Mouse (Mus musculus) forebrain, embryonic 11.5 days (tissue): ENCODE measurements at regions not wholly inside any gene's neighbourhood (a gene's known extent, or its start where the extent isn't known, plus 50 kb on each side); places are given as distances from the start of the nearest gene placed in this dataset.

Experiments used
- ATAC-seq: fragments of 200-750 bp; cut with Nextera tagmentation; replicated peaks from 2 replicates; pipeline ENCODE4 v1.8.0; 2017; ENCODE audit warnings: moderate TSS enrichment; ENCODE audit not compliant: low FRiP score
- DNase-seq: peaks from one replicate; pipeline ENCODE4 v3.0.0-alpha.2; 2017; ENCODE audit warnings: low spot score
- H3K27ac ChIP-seq: fragments of 300-500 bp; sonication (generic); 2 replicates; pipeline ENCODE4 v1.5.1; 2014; ENCODE audit warnings: low read depth, low read length
- H3K27me3 ChIP-seq: fragments of 300-500 bp; sonication (generic); 2 replicates; pipeline ENCODE4 v1.6.1; 2014; ENCODE audit warnings: mild to moderate bottlenecking, low read length, mixed read lengths; ENCODE audit not compliant: control insufficient read depth, insufficient read depth
- H3K36me3 ChIP-seq: fragments of 300-500 bp; sonication (generic); 2 replicates; pipeline ENCODE4 v1.6.1; 2014; ENCODE audit warnings: mild to moderate bottlenecking, low read length, moderate library complexity, mixed read lengths; ENCODE audit not compliant: control insufficient read depth, insufficient read depth
- H3K4me1 ChIP-seq: fragments of 300-500 bp; sonication (generic); replicated peaks from 2 replicates; pipeline ENCODE4 v1.6.1; 2014; ENCODE audit warnings: low read length, mixed read lengths; ENCODE audit not compliant: control insufficient read depth, insufficient read depth
- H3K4me2 ChIP-seq: fragments of 300-500 bp; sonication (generic); 2 replicates; pipeline ENCODE4 v1.6.1; 2014; ENCODE audit warnings: low read depth, mild to moderate bottlenecking, low read length, moderate library complexity, mixed read lengths; ENCODE audit not compliant: severe bottlenecking
- H3K4me3 ChIP-seq: fragments of 300-500 bp; sonication (generic); 2 replicates; pipeline ENCODE4 v1.5.1; 2014; ENCODE audit warnings: low read depth, low read length
- H3K9ac ChIP-seq: fragments of 300-500 bp; sonication (generic); 2 replicates; pipeline ENCODE4 v1.6.1; 2014; ENCODE audit warnings: low read length
- H3K9me3 ChIP-seq: fragments of 300-500 bp; sonication (generic); 2 replicates; pipeline ENCODE4 v1.6.1; 2016; ENCODE audit warnings: low read length, mixed read lengths; ENCODE audit not compliant: control insufficient read depth
- WGBS: fragments of 180-500 bp; shearing (Covaris S2); extraction: QIAGEN DNeasy Blood & Tissue Kit; methylation state at CpG from one replicate; pipeline ENCODE4 v1.1.7; 2014; 5-methylcytosine and 5-hydroxymethylcytosine counted together

DNA sequence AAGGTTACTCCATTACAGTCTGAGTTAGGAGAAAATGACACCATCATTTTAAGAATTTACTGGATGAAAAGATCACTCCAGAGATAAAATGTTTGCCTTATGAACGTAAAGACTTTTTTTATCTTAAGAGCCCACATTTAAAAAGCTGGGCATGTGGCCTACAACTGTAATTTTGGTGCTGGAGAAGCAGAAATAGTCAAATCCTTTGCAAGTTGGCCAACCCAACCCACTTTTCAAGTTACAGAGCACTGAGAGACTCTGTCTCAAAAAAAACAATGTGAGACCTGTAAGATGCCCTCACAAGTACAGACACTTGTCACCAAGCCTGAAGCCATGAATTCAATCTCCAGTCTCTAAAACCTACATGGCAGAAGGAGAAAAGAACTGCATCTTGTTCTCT lies 305.6 kb upstream of the Cited2 start:
- no peaks in the 10 kb centered on the region for H3K4me1 ChIP-seq
- no peak overlapping the region for H3K4me3 ChIP-seq
- H3K9ac ChIP-seq: no peak overlapping the region
- no peaks in the 10 kb centered on the region for H3K9me3 ChIP-seq
- 93% methylated on average over 1 of the region's 1 CpGs for WGBS
- H3K27ac ChIP-seq: no peak overlapping the region
- H3K27me3 ChIP-seq: no peaks in the 10 kb centered on the region
- no peak for DNase-seq
- H3K36me3 ChIP-seq: no peaks in the 10 kb centered on the region
- no peak for ATAC-seq
- H3K4me2 ChIP-seq: no peak overlapping the region

DNA sequence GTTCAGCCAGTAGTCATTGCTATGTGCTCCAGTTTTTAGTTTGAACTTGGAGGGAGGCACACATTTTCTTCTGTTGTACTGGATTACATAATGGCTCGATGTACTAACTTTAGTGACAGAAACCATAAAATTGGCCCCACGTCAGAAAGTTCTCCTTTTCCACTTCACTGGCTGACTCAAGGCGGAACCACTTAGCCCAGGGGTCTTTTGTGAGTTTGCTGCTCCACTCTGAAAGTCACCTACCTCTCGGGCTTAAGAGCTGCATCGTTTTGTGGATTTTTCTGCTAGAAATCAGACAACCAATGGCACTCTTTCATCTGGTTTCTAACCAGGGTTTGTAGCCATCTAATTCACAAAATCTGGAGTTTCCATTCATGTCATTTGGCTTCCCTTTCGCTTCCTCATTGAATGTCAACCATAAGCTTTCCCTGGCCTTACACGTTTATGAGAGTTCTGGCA lies 304.8 kb upstream of the Cited2 start:
- no peaks in the 10 kb centered on the region for H3K27me3 ChIP-seq
- 77% methylated on average over 7 of the region's 7 CpGs for WGBS
- no peaks in the 10 kb centered on the region for H3K9me3 ChIP-seq
- H3K4me2 ChIP-seq: no peak overlapping the region
- H3K4me1 ChIP-seq: no peaks in the 10 kb centered on the region
- no peak overlapping the region for H3K27ac ChIP-seq
- ATAC-seq (no peak), DNase-seq (no peak)
- no peaks in the 10 kb centered on the region for H3K36me3 ChIP-seq
- H3K9ac ChIP-seq: no peak overlapping the region
- no peak overlapping the region for H3K4me3 ChIP-seq

DNA sequence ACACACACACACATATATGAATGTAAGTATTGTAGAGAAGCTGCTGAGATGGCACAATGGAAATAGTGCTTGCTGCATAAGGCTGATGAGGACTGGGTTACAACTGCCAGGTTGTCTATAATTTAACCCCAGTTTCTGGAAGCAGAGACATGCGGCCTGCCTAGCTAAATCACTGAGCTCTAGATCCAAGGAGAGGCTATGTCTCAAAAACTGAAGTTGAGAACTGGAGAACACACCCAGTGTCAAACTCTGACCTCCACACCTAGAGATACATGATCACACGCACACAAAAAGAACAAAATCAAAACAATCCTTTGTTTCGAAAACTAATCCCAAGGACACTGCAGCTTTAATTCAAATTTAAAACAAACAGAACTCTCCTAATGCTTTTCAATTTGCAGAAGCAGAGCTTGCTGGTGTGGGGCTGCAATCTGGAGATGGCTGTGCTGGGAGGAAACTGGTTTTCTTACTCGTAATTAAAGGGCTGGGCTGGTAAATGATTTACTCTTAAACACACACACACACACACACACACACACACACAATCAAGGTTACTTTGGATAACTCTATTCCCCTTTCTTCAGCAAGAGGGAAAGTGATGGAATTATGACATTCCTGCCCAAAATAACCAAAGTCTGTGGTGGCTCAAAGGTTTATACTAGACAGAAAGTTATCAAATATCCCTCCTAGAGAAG lies 299.3 kb upstream of the Cited2 start:
- Histone ChIP-seq H3K4me2 (no peak overlapping the region), H3K27me3 (no peaks in the 10 kb centered on the region), H3K27ac (no peak overlapping the region), H3K9me3 (no peaks in the 10 kb centered on the region), H3K9ac (no peak overlapping the region), H3K4me3 (no peak overlapping the region), H3K36me3 (no peaks in the 10 kb centered on the region), H3K4me1 (no peaks in the 10 kb centered on the region)
- ATAC-seq (no peak), DNase-seq (no peak)
- 60% methylated on average over 4 of the region's 4 CpGs for WGBS

DNA sequence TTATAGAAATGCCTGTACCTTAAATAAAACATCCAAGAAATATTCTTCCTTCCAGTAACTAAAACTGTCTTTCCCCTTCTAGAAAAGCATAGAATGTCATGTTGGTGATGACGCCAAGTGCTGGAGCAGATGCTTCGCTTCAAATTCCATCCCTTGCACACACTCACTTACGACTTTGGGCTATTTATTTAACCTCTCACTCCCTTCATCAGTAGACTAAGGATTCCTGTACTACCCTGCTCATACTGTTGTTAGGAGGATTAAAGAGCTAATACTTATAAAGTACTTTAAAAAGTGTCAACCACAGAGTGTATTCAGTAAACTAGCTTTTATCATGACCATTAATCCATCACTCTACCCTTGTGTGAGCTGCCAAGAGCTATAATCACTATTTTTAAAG lies 296.8 kb upstream of the Cited2 start:
- H3K4me3 ChIP-seq: no peak overlapping the region
- no peaks in the 10 kb centered on the region for H3K27me3 ChIP-seq
- ATAC-seq (no peak), DNase-seq (no peak)
- H3K27ac ChIP-seq: no peak overlapping the region
- WGBS: 80% methylated on average over 3 of the region's 3 CpGs
- H3K36me3 ChIP-seq: no peaks in the 10 kb centered on the region
- H3K9ac ChIP-seq: no peak overlapping the region
- no peak overlapping the region for H3K4me2 ChIP-seq
- no peaks in the 10 kb centered on the region for H3K9me3 ChIP-seq
- H3K4me1 ChIP-seq: no peaks in the 10 kb centered on the region

DNA sequence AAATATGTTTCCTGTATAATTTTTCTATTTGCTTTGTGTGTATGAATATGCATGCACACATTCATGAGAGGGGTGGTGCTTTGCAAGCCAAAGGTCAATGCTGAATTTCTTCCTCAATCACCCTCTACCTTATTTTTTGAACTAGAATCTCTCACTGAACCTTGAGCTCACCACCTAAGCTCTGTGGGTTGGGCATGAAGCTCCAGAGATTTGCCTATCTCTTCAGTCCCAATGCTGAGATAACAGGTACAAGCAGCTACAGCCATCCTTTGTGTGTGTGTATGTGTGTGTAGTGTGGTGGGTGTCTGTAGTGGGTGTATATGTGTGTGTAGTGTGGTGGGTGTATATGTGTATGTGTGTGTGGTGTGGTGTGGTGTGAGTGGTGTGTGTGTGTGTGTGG lies 295.7 kb upstream of the Cited2 start:
- Histone ChIP-seq H3K4me2 (no peak overlapping the region), H3K36me3 (no peaks in the 10 kb centered on the region), H3K4me1 (no peaks in the 10 kb centered on the region), H3K27me3 (no peaks in the 10 kb centered on the region), H3K9ac (no peak overlapping the region), H3K4me3 (no peak overlapping the region), H3K9me3 (no peaks in the 10 kb centered on the region), H3K27ac (no peak overlapping the region)
- DNase-seq (no peak), ATAC-seq (no peak)

DNA sequence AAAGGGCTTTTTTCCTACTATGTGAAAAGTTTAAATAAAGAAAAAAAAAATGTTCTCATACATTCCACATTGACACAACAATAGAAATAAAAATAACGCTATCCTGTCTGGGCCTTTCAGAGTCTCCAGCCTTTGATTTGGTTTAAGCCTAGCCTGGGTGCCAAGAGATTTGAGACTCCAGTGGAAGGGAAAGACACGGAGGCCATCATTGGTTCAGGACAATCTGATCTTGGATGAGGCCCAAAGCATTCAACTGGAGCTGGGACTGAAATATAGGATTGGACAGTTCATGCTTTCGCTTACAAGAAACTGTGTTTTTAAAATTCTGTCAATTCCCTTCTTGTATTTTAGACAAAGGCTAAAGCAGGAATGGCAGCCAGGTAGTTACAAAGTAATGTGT lies 294.7 kb upstream of the Cited2 start:
- H3K4me3 ChIP-seq: no peak overlapping the region
- 85% methylated on average over 3 of the region's 3 CpGs for WGBS
- no peaks in the 10 kb centered on the region for H3K27me3 ChIP-seq
- H3K9me3 ChIP-seq: no peaks in the 10 kb centered on the region
- DNase-seq (no peak), ATAC-seq (no peak)
- no peak overlapping the region for H3K4me2 ChIP-seq
- no peak overlapping the region for H3K27ac ChIP-seq
- no peaks in the 10 kb centered on the region for H3K36me3 ChIP-seq
- no peak overlapping the region for H3K9ac ChIP-seq
- H3K4me1 ChIP-seq: no peaks in the 10 kb centered on the region

DNA sequence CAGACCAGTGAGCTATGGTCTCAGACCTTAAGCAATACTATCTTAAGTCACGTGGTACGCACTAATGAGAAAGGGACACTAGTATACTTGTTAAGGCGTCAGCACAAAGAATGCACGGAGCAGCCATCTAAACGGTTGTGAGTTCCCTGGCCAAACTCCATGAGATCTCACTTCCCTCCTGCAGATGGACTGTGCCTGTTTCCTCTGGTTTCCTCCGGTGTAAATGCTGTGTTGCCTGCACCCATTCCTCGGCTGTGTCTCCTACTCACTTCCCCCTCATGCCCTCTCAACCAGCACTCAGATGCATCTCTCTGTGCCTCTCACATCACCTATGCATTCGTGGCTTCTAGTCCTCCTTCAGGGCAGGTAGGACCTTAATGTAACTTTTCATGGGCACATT lies 291.9 kb upstream of the Cited2 start:
- H3K4me2 ChIP-seq: no peak overlapping the region
- H3K9ac ChIP-seq: no peak overlapping the region
- no peak for ATAC-seq
- no peaks in the 10 kb centered on the region for H3K27me3 ChIP-seq
- no peaks in the 10 kb centered on the region for H3K4me1 ChIP-seq
- no peaks in the 10 kb centered on the region for H3K9me3 ChIP-seq
- no peaks in the 10 kb centered on the region for H3K36me3 ChIP-seq
- no peak for DNase-seq
- no peak overlapping the region for H3K27ac ChIP-seq
- no peak overlapping the region for H3K4me3 ChIP-seq
- 89% methylated on average over 8 of the region's 8 CpGs for WGBS

DNA sequence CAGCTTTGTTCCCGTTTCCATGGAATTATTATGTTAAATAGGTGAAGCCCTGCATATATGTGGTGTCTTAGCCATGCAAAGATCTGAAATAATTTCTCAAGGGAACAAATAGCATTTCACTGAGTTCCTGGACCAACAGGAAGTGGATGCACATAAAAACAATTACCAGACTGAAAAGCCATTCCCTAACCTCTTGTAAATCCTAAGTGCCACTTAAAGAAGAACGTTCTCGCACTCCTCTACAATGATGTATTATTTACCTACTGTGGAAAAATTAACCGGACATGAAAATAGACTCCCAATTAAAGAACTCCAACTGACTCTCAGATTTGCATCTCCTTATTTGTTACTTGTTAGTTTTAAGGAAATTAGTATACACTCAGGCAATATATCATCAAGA lies 288.9 kb upstream of the Cited2 start:
- Histone ChIP-seq H3K4me3 (no peak overlapping the region), H3K27ac (no peak overlapping the region), H3K4me2 (no peak overlapping the region), H3K36me3 (no peaks in the 10 kb centered on the region), H3K9ac (no peak overlapping the region), H3K4me1 (no peaks in the 10 kb centered on the region), H3K9me3 (no peaks in the 10 kb centered on the region), H3K27me3 (no peaks in the 10 kb centered on the region)
- 76% methylated on average over 4 of the region's 4 CpGs for WGBS
- DNase-seq: no peak
- no peak for ATAC-seq

DNA sequence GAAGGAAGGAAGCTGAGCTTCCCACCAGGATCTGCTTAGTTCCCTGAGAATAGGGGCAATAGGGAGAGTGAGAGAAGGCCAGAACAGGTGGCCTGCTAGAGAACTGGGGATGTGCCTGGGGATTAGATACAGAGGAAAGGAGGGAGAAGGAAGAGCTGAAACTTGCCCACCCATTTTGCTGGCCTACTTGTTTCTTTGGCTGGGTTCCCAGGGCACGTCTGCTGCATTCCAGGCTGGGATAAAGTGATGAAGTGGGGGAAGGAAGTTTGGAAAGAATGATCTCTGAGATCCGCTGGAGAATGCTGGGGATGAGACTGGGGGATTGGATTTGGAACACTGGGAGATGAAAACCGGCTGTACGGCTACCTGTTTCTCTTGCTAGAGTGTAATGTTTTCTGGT lies 272.8 kb upstream of the Cited2 start:
- ATAC-seq (no peak), DNase-seq (no peak)
- Histone ChIP-seq H3K27me3 (no peaks in the 10 kb centered on the region), H3K27ac (no peak overlapping the region), H3K4me1 (no peaks in the 10 kb centered on the region), H3K9me3 (no peaks in the 10 kb centered on the region), H3K36me3 (no peaks in the 10 kb centered on the region), H3K9ac (no peak overlapping the region), H3K4me3 (no peak overlapping the region), H3K4me2 (no peak overlapping the region)
- 77% methylated on average over 4 of the region's 4 CpGs for WGBS
